Mouse (Mus musculus) CH12.LX (cell line): ENCODE data around the gene Bcor. TPM values are rescaled to one million over a fixed set of nuclear protein-coding genes. Genes with fewer than 3 reads are reported as not detected.

Experiments
- DNase-seq: peaks from one replicate; pipeline ENCODE4 v3.0.0-alpha.2; 2013; ENCODE audit errors: extremely low read depth
- H3K27ac ChIP-seq: 2 replicates; pipeline ENCODE4 v1.5.1; 2012; ENCODE audit warnings: low read depth, mild to moderate bottlenecking, control low read depth, moderate library complexity; ENCODE audit not compliant: insufficient read depth
- H3K27me3 ChIP-seq: replicated peaks from 2 replicates; pipeline ENCODE3; 2012; ENCODE audit warnings: inconsistent platforms
- H3K36me3 ChIP-seq, 2 experiments: replicated peaks in 1 of 2; 2 replicates each; pipeline versions ENCODE3 to v1.6.1; 2012; ENCODE audit warnings: inconsistent platforms in 1 of 2, low read length in 1 of 2, mild to moderate bottlenecking in 1 of 2, mixed read lengths in 1 of 2, moderate library complexity in 1 of 2; ENCODE audit not compliant: control insufficient read depth in 1 of 2, insufficient read depth in 1 of 2
- H3K4me1 ChIP-seq, 2 experiments: 2 replicates each; pipeline ENCODE4 v1.6.1; 2012; ENCODE audit warnings: inconsistent platforms in 1 of 2, moderate library complexity in 1 of 2; ENCODE audit not compliant: insufficient read depth in 2 of 2, control insufficient read depth in 1 of 2
- H3K4me2 ChIP-seq: 2 replicates; pipeline ENCODE4 v1.6.1; 2012; ENCODE audit warnings: low read depth, mild to moderate bottlenecking, control low read depth; ENCODE audit not compliant: poor library complexity, insufficient read depth, severe bottlenecking
- H3K4me3 ChIP-seq, 3 experiments: fragments of 150-350 bp in 1 of 3; sonication (generic) in 1 of 3; replicated peaks in 1 of 3; 2 replicates each; pipeline versions ENCODE3 to v1.5.1; 2011 to 2012; ENCODE audit warnings: low read depth in 2 of 3, low read length in 2 of 3, mild to moderate bottlenecking in 2 of 3, moderate library complexity in 2 of 3, control low read depth in 1 of 3, improper control_type of control experiment in 1 of 3, inconsistent platforms in 1 of 3, mixed read lengths in 1 of 3; ENCODE audit not compliant: poor library complexity in 1 of 3
- H3K79me2 ChIP-seq: replicated peaks from 2 replicates; pipeline ENCODE4 v1.6.1; 2012; ENCODE audit warnings: mild to moderate bottlenecking, moderate library complexity; ENCODE audit not compliant: control insufficient read depth, poor library complexity, insufficient read depth, severe bottlenecking; ENCODE audit errors: extremely low read depth
- H3K9ac ChIP-seq: 2 replicates; pipeline ENCODE4 v1.6.1; 2012; ENCODE audit warnings: low read depth, mild to moderate bottlenecking, control low read depth, moderate library complexity; ENCODE audit not compliant: insufficient read depth
- H3K9me3 ChIP-seq: replicated peaks from 2 replicates; pipeline ENCODE3; 2012; ENCODE audit warnings: low read length, inconsistent platforms, mixed read lengths
- CHD1 ChIP-seq: IDR thresholded peaks from 2 replicates; pipeline ENCODE4 v1.6.1; 2012; ENCODE audit warnings: low read depth, low read length, improper control_type of control experiment, inconsistent platforms
- CHD2 ChIP-seq: IDR thresholded peaks from 2 replicates; pipeline ENCODE4 v1.6.1; 2011; ENCODE audit warnings: low read length, improper control_type of control experiment
- CTCF ChIP-seq, 2 experiments: IDR thresholded peaks in 1 of 2; conservative IDR thresholded peaks in 1 of 2; 2 replicates each; pipeline ENCODE4 v1.5.1; 2011 to 2012; ENCODE audit warnings: low read depth in 2 of 2, low read length in 2 of 2, improper control_type of control experiment in 1 of 2, inconsistent platforms in 1 of 2, mild to moderate bottlenecking in 1 of 2, moderate library complexity in 1 of 2
- E2F4 ChIP-seq: IDR thresholded peaks from 2 replicates; pipeline ENCODE4 v1.6.1; 2011; ENCODE audit warnings: low read depth, low read length, improper control_type of control experiment; ENCODE audit not compliant: insufficient replicate concordance
- ELF1 ChIP-seq: IDR thresholded peaks from 2 replicates; pipeline ENCODE4 v1.6.1; 2014; ENCODE audit warnings: low read depth, mild to moderate bottlenecking, inconsistent platforms, low read length, improper control_type of control experiment
- HCFC1 ChIP-seq: IDR thresholded peaks from 2 replicates; pipeline ENCODE4 v1.6.1; 2012; ENCODE audit warnings: low read depth, mild to moderate bottlenecking, inconsistent platforms, low read length, improper control_type of control experiment
- JUN ChIP-seq: IDR thresholded peaks from 2 replicates; pipeline ENCODE4 v1.6.1; 2011; ENCODE audit warnings: low read depth, mild to moderate bottlenecking, low read length, improper control_type of control experiment, moderate library complexity; ENCODE audit not compliant: insufficient read depth
- JUND ChIP-seq: conservative IDR thresholded peaks from 2 replicates; pipeline ENCODE4 v1.6.1; 2011; ENCODE audit warnings: low read depth, low read length, improper control_type of control experiment
- KAT2A ChIP-seq: IDR thresholded peaks from 2 replicates; pipeline ENCODE4 v1.6.1; 2012; ENCODE audit warnings: low read length, improper control_type of control experiment, inconsistent platforms; ENCODE audit not compliant: insufficient replicate concordance
- MAFK ChIP-seq: IDR thresholded peaks from 2 replicates; pipeline ENCODE4 v1.6.1; 2011; ENCODE audit warnings: low read length, improper control_type of control experiment; ENCODE audit not compliant: insufficient replicate concordance
- MAZ ChIP-seq: IDR thresholded peaks from 2 replicates; pipeline ENCODE4 v1.6.1; 2012; ENCODE audit warnings: low read depth, mild to moderate bottlenecking, inconsistent platforms, low read length, improper control_type of control experiment, moderate library complexity
- MEF2A ChIP-seq: IDR thresholded peaks from 2 replicates; pipeline ENCODE4 v1.6.1; 2014; ENCODE audit warnings: low read depth, mild to moderate bottlenecking, inconsistent platforms, low read length, improper control_type of control experiment, borderline replicate concordance
- NELFE ChIP-seq: IDR thresholded peaks from 2 replicates; pipeline ENCODE4 v1.6.1; 2011; ENCODE audit warnings: low read depth, low read length, improper control_type of control experiment
- POLR2AphosphoS2 ChIP-seq: IDR thresholded peaks from 2 replicates; pipeline ENCODE4 v1.6.1; 2011; ENCODE audit warnings: low read depth, low read length, improper control_type of control experiment
- RCOR1 ChIP-seq: conservative IDR thresholded peaks from 2 replicates; pipeline ENCODE4 v1.6.1; 2012; ENCODE audit warnings: low read depth, mild to moderate bottlenecking, inconsistent platforms, low read length, improper control_type of control experiment
- TBP ChIP-seq: conservative IDR thresholded peaks from 2 replicates; pipeline ENCODE4 v1.6.1; 2011; ENCODE audit warnings: low read depth, low read length, improper control_type of control experiment
- USF1 ChIP-seq: IDR thresholded peaks from 2 replicates; pipeline ENCODE4 v1.6.1; 2014; ENCODE audit warnings: low read depth, mild to moderate bottlenecking, inconsistent platforms, low read length, improper control_type of control experiment
- USF2 ChIP-seq: conservative IDR thresholded peaks from 2 replicates; pipeline ENCODE4 v1.6.1; 2011; ENCODE audit warnings: low read depth, low read length, improper control_type of control experiment
- ZC3H11A ChIP-seq: IDR thresholded peaks from 2 replicates; pipeline ENCODE4 v1.6.1; 2012; ENCODE audit warnings: low read depth, mild to moderate bottlenecking, inconsistent platforms, low read length, improper control_type of control experiment
- ZKSCAN1 ChIP-seq: IDR thresholded peaks from 2 replicates; pipeline ENCODE4 v1.6.1; 2012; ENCODE audit warnings: low read depth, inconsistent platforms, low read length, improper control_type of control experiment, borderline replicate concordance
- ZNF384 ChIP-seq: IDR thresholded peaks from 2 replicates; pipeline ENCODE4 v1.6.1; 2012; ENCODE audit warnings: low read depth, low read length, improper control_type of control experiment, inconsistent platforms
- dilution Hi-C: fragments of 300-500 bp; cut with MboI; formaldehyde crosslinking; loops from 2 replicates; pipeline ENCODE4 v1.14.3; 2020; ENCODE audit warnings: low sequenced_read_pairs; ENCODE audit not compliant: extremely low pct_unique_long_range_greater_than_20kb, extremely low pct_ligation_motif_present
- in situ Hi-C: fragments of 300-500 bp; cut with MboI; formaldehyde crosslinking; loops from 3 replicates; pipeline ENCODE4 v1.14.3; 2019; ENCODE audit warnings: low sequenced_read_pairs, low pct_ligation_motif_present, low pct_unique_long_range_greater_than_20kb, mixed read lengths
- polyA plus RNA-seq: library from polyadenylated mRNA; unstranded; fragments of >175 nt; gene quantifications from 2 replicates; pipeline ENCODE4 v1.2.1, GENCODE M21; 2012; ENCODE audit warnings: low read depth; ENCODE audit not compliant: insufficient read length
- total RNA-seq, 2 experiments: library from RNA; depleted of rRNA; stranded (reverse); fragments of 300-350 nt in 1 of 2; fragments of >200 nt in 1 of 2; gene quantifications; 2 replicates each; pipeline ENCODE4 v1.2.3; 2012 to 2014

Gene Bcor
- total and polyA plus RNA-seq, 3 experiments: 14.3 to 41.1 (median 33.8) TPM

DNA sequence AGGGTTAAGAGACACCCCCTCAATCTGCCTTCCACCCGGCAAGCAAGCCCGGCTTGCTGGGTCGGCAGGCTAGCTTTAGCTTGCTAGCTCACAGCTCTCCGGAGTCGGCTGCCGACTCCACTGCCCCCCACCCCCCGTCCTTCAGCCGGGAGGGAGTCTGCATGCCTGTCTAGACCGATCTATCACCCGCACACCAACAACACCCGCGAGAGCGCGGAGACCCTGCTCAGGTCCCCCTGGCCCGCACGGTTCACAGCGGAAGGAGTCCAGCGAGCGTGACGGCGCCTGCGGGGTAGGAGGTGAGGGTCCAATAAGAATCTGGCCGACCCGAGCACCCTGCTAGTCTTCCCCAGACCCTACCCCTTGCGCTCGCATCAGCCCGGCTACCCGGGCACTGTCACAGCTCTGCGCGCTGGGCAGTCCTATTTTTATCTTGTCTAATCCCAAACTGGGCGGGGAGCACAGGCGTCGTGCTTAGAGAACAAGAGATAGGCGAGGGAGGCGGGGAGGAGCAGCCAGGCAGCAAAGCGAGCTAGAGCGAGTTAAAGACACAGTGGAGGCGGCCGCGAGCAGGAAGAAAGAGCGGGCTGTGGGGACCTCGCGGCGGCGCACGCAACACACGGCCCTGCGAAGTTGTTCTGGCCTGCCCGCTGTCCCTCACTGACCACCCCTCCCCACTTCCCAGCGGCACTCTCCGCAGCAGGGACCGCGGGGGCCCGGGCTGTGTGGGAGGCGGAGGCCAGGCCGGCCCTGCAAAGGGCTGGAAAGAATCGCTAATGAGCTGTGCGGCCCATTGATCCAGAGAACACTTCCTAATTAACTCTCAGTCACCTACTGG, 83.2 kb downstream of the Bcor start (continued):
- TF ChIP-seq POLR2AphosphoS2: no peak

DNA sequence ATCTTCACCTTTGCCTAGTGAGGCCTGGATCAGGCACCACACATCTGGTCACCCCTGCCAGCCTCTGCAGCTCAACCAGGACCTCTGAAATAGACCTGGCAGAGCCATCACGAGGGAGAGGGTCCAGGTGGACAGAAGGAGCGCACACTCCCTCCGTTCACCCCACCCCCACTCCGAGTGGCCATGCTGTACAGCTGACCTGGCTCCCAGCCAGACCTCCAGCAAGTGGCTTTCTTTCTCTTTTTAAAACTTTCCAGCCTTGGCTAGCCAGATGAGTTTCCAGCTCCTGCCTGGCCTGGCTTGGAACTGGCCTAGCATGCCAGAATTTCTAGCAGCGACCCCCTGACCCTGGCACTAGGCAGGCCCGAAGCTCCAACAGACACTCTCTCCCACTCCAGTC, 87.4 kb downstream of the Bcor start:
- in situ Hi-C loops (no loop called here), dilution Hi-C loops (no loop called here)
- DNase-seq: no peak
- H3K27me3 ChIP-seq: no peaks in the 10 kb centered on the region
- no peak for TF ChIP-seq ZC3H11A
- no peak for TF ChIP-seq CTCF (conservative IDR thresholded peaks at IDR 0.05 in 1 of 2, IDR thresholded peaks at IDR 0.05 in 1 of 2; ENCODE audit: low read depth in 2 of 2, low read length in 2 of 2)
- TF ChIP-seq MEF2A: no peak
- no peak for TF ChIP-seq POLR2AphosphoS2
- no peak for TF ChIP-seq MAZ
- TF ChIP-seq ELF1: no peak
- TF ChIP-seq USF2: no peak
- TF ChIP-seq NELFE: no peak
- no peak for TF ChIP-seq USF1
- TF ChIP-seq RCOR1: no peak
- TF ChIP-seq JUN: no peak
- no peak for TF ChIP-seq ZKSCAN1
- no peak for TF ChIP-seq CHD1
- no peak for TF ChIP-seq CHD2
- TF ChIP-seq HCFC1: no peak
- TF ChIP-seq, all 38 proteins: peak for 0
- Histone ChIP-seq H3K9ac (no peak overlapping the region), H3K36me3 (peaks cover 0 to 17% of the 10 kb centered on the region in 2 experiments), H3K9me3 (no peaks in the 10 kb centered on the region), H3K4me2 (peak overlapping the region; percentile 44; the same call in 1 of the 2 replicates), H3K27ac (no peak overlapping the region), H3K4me3 (peak overlapping the region in 1 of 3 experiments; percentile 18), H3K4me1 (peaks cover 8 to 30% of the 10 kb centered on the region in 2 experiments; a peak in 3 of 4 replicates), H3K79me2 (peaks cover 98% of the 10 kb centered on the region)

DNA sequence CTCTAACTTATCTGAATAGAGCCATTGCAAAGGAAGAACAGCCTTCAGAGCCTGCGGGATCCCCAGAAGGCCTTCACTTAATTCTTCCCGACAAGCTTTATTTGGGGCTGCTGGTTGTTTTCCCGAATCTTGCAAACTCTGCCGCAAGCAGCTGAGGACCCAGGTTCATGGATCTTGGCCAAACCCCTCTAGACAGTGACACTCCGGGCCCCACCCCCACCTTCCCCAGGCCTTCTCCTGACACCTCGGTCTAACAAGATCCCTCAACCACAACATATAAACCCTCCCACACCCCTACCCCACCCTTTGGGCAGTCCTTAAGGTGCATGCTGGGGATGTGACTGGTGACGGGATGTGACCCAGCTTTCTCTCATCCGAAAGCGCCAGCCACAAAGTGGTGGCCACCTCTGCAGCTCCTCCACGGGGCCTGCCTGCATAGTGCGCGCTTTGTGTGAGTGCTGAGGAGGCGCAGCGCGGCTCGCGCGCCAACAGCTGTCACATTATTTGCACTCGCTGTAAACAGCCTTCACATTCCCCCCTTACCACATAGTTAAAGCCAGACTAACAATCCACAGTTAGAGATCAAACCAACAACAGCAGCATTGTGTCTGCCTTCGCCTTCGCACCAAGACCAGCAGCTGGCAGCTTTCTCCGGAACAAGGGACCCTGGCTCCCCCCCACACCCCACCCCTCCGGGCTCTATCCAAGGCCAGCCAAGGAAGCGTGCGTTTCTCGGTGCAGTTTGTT, 91.0 kb downstream of the Bcor start:
- Histone ChIP-seq H3K4me2 (no peak overlapping the region), H3K4me3 (no peak overlapping the region), H3K4me1 (peaks cover 20 to 47% of the 10 kb centered on the region in 2 experiments), H3K36me3 (peaks cover 3 to 12% of the 10 kb centered on the region in 2 experiments), H3K9ac (no peak overlapping the region), H3K27me3 (no peaks in the 10 kb centered on the region), H3K9me3 (no peaks in the 10 kb centered on the region), H3K27ac (no peak overlapping the region), H3K79me2 (peaks cover 98% of the 10 kb centered on the region)
- dilution Hi-C loops: no loop called here
- TF ChIP-seq ZC3H11A (no peak), JUND (no peak), ELF1 (no peak), E2F4 (no peak), ZKSCAN1 (no peak), ZNF384 (no peak), KAT2A (no peak), MAFK (no peak), TBP (no peak), USF2 (no peak), JUN (no peak)
- no peak for DNase-seq
- in situ Hi-C loops: no loop called here
